Mouse (Mus musculus) ES-E14 (cell line): Measurements from ENCODE around the gene Ube2h. TPM values are rescaled to one million over a fixed set of nuclear protein-coding genes. Genes with fewer than 3 reads are reported as not detected.

Experiments used
- DNase-seq: peaks from one replicate; pipeline ENCODE4 v3.0.0-alpha.2; 2013; ENCODE audit warnings: low read depth, low spot score
- H3K27ac ChIP-seq: 2 replicates; pipeline ENCODE4 v1.5.1; 2012; ENCODE audit warnings: low read depth, mild to moderate bottlenecking, low read length, moderate library complexity, mixed read lengths; ENCODE audit not compliant: poor library complexity, insufficient read depth, severe bottlenecking
- H3K36me3 ChIP-seq: 2 replicates; pipeline ENCODE4 v1.6.1; 2012; ENCODE audit warnings: mild to moderate bottlenecking, low read length, moderate library complexity, mixed read lengths; ENCODE audit not compliant: control insufficient read depth, poor library complexity, insufficient read depth, severe bottlenecking
- H3K4me1 ChIP-seq, 2 experiments: fragments of 150-350 bp in 1 of 2; sonication (generic) in 1 of 2; 2 replicates each; pipeline ENCODE4 v1.6.1; 2012; ENCODE audit warnings: low read length in 2 of 2, mild to moderate bottlenecking in 1 of 2, mixed read lengths in 1 of 2; ENCODE audit not compliant: control insufficient read depth in 2 of 2, insufficient read depth in 2 of 2, poor library complexity in 1 of 2
- H3K4me3 ChIP-seq, 2 experiments: fragments of 150-350 bp in 1 of 2; sonication (generic) in 1 of 2; 2 replicates each; pipeline ENCODE4 v1.5.1; 2012; ENCODE audit warnings: low read length in 2 of 2, low read depth in 1 of 2, mild to moderate bottlenecking in 1 of 2, mixed read lengths in 1 of 2; ENCODE audit not compliant: insufficient read depth in 1 of 2, poor library complexity in 1 of 2, severe bottlenecking in 1 of 2
- H3K9ac ChIP-seq: 2 replicates; pipeline ENCODE4 v1.6.1; 2012; ENCODE audit warnings: low read depth, mild to moderate bottlenecking, low read length, mixed read lengths; ENCODE audit not compliant: poor library complexity, insufficient read depth, severe bottlenecking
- H3K9me3 ChIP-seq: fragments of 150-350 bp; sonication (generic); 2 replicates; pipeline ENCODE4 v1.6.1; 2012; ENCODE audit warnings: low read depth, mild to moderate bottlenecking, low read length; ENCODE audit not compliant: control insufficient read depth, insufficient read depth
- CHD2 ChIP-seq: IDR thresholded peaks from 2 replicates; pipeline ENCODE4 v1.6.1; 2014; ENCODE audit warnings: mild to moderate bottlenecking, low read depth, low read length, inconsistent platforms
- HCFC1 ChIP-seq: IDR thresholded peaks from 2 replicates; pipeline ENCODE4 v1.6.1; 2012; ENCODE audit warnings: low read length, inconsistent platforms, borderline replicate concordance; ENCODE audit not compliant: insufficient read depth
- MAFK ChIP-seq: IDR thresholded peaks from 2 replicates; pipeline ENCODE4 v1.6.1; 2014; ENCODE audit warnings: mild to moderate bottlenecking, low read depth, low read length, inconsistent platforms; ENCODE audit not compliant: insufficient read depth
- ZC3H11A ChIP-seq: IDR thresholded peaks from 2 replicates; pipeline ENCODE4 v1.6.1; 2012; ENCODE audit warnings: low read depth, mild to moderate bottlenecking, inconsistent platforms, low read length, borderline replicate concordance
- ZNF384 ChIP-seq: IDR thresholded peaks from 2 replicates; pipeline ENCODE4 v1.6.1; 2012; ENCODE audit warnings: low read depth, low read length, inconsistent platforms
- in situ Hi-C, 2 experiments: fragments of 600-800 bp; cut with MboI; formaldehyde crosslinking; loops; one replicate each; pipeline ENCODE4 v1.15.1; 2025; ENCODE audit warnings: low sequenced_read_pairs in 2 of 2, inconsistent platforms in 1 of 2; ENCODE audit not compliant: unreplicated experiment in 2 of 2
- total RNA-seq: library from RNA; depleted of rRNA; stranded (reverse); fragments of 300-350 nt; gene quantifications from 2 replicates; pipeline ENCODE4 v1.2.3, GENCODE M21; 2012

Ube2h gene
- total RNA-seq, 1 experiment, result 16.6 TPM

DNA sequence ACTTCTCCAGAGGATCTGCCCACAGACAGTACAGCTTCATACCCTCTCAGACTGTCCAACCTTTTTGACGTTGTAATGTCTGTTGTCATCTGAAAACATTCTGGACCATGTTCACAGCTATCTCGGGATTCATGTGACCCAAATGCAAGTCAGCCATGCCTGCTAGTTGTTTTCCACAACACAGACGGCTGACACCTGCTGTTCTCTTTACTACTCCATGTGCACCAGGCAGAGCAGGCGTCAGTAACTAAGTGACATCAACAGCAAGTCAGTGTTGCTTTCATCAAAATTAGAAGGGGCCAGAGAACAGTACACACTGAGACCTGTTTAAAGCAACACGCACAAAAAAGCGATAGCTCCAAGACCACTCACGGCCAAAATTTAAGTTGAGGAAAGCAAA is 36.9 kb downstream of the Ube2h start:
- H3K9ac ChIP-seq, result no peak overlapping the region
- H3K9me3 ChIP-seq, result no peaks in the 10 kb centered on the region
- H3K4me3 ChIP-seq, result no peak overlapping the region
- TF ChIP-seq HCFC1 (no peak), ZC3H11A (no peak), CHD2 (no peak), MAFK (no peak), ZNF384 (no peak)
- H3K27ac ChIP-seq, result no peak overlapping the region
- no peak for DNase-seq
- peaks cover 7% of the 10 kb centered on the region; the same call in 1 of the 2 replicates for H3K36me3 ChIP-seq
- in situ Hi-C loops, result no loop called here
- peaks cover 8 to 16% of the 10 kb centered on the region in 2 experiments for H3K4me1 ChIP-seq

DNA sequence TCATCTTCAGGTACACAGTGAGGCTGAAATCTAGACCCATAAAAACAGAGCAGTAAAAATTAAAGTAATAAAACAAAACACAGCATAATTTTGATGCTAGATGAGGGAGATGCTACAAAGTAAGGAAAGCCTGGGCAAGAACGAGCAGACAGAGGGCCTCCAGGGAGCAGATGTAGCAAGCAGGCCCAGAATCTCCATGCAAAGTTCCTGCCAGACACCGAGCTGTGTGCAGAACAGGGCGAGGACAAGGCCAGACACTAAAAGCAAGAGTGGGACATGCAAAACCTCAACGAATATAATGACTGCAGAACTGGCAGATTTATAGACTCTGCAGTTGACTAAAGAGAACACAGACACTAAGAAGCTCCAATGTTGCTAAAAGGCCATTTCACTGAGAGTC is 38.9 kb downstream of the Ube2h start:
- in situ Hi-C loops, result no loop called here
- Histone ChIP-seq H3K36me3 (peaks cover 7% of the 10 kb centered on the region; the same call in 1 of the 2 replicates), H3K4me1 (peaks cover 1 to 2% of the 10 kb centered on the region in 2 experiments; a peak in 1 of 4 replicates)

DNA sequence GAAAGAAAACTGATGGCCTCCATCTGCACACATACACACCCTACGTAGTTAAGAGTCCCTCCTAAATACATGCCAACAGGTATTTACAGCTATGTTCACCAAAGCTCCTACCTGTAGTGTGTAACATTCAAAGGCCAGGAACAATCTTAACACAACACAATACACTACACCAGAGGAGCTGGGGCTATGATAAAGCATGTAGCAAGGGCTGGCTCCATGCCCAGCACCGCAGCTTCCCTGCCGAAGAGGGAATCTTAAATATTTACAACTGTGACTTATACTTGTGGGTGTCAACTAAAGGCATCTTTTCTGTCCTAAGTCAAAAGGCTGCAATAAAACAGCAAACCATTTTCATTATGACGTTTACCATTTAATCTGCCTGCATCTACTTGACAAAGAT is 41.3 kb downstream of the Ube2h start:
- H3K4me3 ChIP-seq, result no peak overlapping the region
- in situ Hi-C loops, result no loop called here
- no peak overlapping the region for H3K9ac ChIP-seq
- TF ChIP-seq HCFC1 (no peak), ZC3H11A (no peak), CHD2 (no peak), MAFK (no peak), ZNF384 (no peak)
- H3K27ac ChIP-seq, result no peak overlapping the region
- H3K4me1 ChIP-seq, result no peaks in the 10 kb centered on the region
- H3K9me3 ChIP-seq, result no peaks in the 10 kb centered on the region
- DNase-seq, result no peak
- H3K36me3 ChIP-seq, result peaks cover 5% of the 10 kb centered on the region; the same call in 1 of the 2 replicates

More for the DNA sequence above, 38.9 kb downstream of the Ube2h start:
- TF ChIP-seq HCFC1 (no peak), ZNF384 (no peak), MAFK (no peak), ZC3H11A (no peak), CHD2 (no peak)
- DNase-seq, result no peak
- Histone ChIP-seq H3K9ac (no peak overlapping the region), H3K27ac (no peak overlapping the region), H3K4me3 (no peak overlapping the region), H3K9me3 (no peaks in the 10 kb centered on the region)

DNA sequence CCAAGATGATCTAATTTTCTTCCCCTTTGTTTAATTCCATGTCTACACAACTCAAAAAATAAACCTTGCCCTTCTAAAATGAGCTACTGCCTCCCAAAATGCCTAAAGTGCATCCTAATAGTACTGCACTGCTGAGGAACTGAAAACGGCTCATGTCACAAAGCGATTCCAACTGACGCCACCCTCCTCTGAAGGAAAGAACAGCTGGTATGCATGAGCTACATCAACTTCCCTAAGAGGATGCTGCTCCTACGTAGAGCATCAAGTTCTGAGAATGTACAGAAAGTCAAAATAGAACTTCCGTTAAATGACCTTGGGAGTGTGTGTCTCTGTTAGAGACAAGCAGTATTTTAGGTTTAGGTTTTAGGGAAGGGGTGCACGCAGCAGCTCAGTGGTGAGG is 45.1 kb downstream of the Ube2h start:
- H3K27ac ChIP-seq, result no peak overlapping the region
- H3K4me1 ChIP-seq, result no peaks in the 10 kb centered on the region
- TF ChIP-seq MAFK, result no peak
- TF ChIP-seq ZC3H11A, result no peak
- no peak for TF ChIP-seq CHD2
- TF ChIP-seq ZNF384, result no peak
- TF ChIP-seq HCFC1, result no peak
- H3K9ac ChIP-seq, result no peak overlapping the region
- DNase-seq, result no peak
- H3K4me3 ChIP-seq, result no peak overlapping the region
- in situ Hi-C loops, result no loop called here
- no peaks in the 10 kb centered on the region for H3K9me3 ChIP-seq
- peaks cover 2% of the 10 kb centered on the region; the same call in 1 of the 2 replicates for H3K36me3 ChIP-seq

DNA sequence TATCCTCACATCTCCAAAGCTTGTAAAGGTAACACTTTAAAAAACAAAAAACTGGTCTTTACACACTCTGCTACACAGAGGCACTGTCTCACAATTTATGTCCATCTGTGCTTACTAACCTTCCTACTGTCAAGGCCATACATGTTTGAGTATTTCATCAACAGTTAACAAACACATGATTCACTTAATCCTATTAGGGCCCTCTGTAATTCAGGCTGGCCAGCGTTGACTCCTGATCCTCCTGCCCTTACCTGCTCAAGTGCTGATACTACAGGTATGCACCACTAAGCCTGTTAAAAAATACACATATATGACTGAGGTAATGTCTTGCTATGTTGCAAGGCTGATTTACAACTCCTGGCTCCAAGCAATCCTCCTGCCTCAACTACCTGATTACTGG is 46.4 kb downstream of the Ube2h start:
- TF ChIP-seq ZC3H11A, result no peak
- no peak for TF ChIP-seq ZNF384
- TF ChIP-seq HCFC1, result no peak
- no peak for TF ChIP-seq CHD2
- TF ChIP-seq MAFK, result no peak
- DNase-seq, result no peak
- Histone ChIP-seq H3K4me1 (no peaks in the 10 kb centered on the region), H3K9me3 (no peaks in the 10 kb centered on the region), H3K9ac (no peak overlapping the region), H3K36me3 (peaks cover 2% of the 10 kb centered on the region; the same call in 1 of the 2 replicates), H3K4me3 (no peak overlapping the region), H3K27ac (no peak overlapping the region)
- in situ Hi-C loops, result no loop called here
